23 mouse cellular contexts compared by ENCODE assay signal in the genomic region with DNA sequence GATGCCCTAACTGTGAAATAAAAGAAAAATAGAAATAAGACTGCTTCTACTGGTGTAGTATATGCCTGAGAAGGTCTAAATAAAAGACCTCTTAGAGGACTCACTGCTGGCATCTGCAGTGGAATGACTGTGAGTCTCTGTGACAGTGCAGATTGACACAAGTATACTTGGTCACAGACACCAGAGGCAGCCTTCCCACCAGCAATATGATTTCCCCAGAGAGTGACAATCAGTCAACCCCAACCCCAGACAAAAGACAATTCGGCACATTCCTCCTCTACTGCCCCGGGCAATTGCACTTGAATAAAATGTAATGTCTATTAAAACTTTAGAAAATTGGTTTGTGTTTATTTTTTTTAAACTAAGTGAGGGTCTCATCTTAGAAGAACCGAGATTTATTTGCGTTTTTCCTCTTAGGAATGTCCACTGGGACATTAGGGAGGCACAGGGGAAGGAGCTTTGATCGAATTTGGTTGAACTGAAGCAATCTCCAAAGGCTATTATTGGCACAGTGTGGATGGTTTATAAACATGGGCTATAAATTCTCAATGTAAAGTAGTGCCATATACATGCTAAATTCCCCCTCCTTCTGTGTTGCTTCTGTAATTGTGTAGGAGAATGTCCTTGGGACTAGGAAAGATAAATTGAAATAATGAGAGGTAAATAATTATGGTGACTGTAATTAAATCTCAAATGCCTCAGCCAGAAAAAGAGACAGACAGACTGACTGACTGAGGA.
DNase-seq lines count a peak whose midpoint lies in the region; ATAC-seq and TF ChIP-seq lines count a peak whose summit lies in the region.
"Had no signal": no experiment of that assay in that cellular context is flagged by ENCODE, and none has a peak within 500 bp of the region (broad histone marks: within the 10 kb centered on the region; RNA-seq: fewer than 3 reads in every experiment).

No protein-coding gene starts in this region.

- no peak for ATAC-seq in hindbrain, embryonic 11.5 days (ENCODE audit: low FRiP score)
- ATAC-seq in hindbrain, embryonic 16.5 days = no peak
- ATAC-seq in midbrain, postnatal 0 days (ENCODE audit: low FRiP score) = no peak
- ATAC-seq in midbrain, embryonic 11.5 days (ENCODE audit: low FRiP score) = no peak
- ATAC-seq: activated CD4-positive, CD25-positive, alpha-beta regulatory T cell, adult 4 months; forebrain, embryonic 16.5 days; Patski had no signal

- 47% methylated on average over 5 of the region's 5 CpGs for WGBS in hindbrain, embryonic 11.5 days
- WGBS in hindbrain, embryonic 16.5 days = 41% methylated on average over 5 of the region's 5 CpGs
- 58% methylated on average over 5 of the region's 5 CpGs for WGBS in midbrain, postnatal 0 days
- 73% methylated on average over 5 of the region's 5 CpGs for WGBS in midbrain, embryonic 11.5 days
- 67% methylated on average over 5 of the region's 5 CpGs for WGBS in kidney, adult 2 months

- no peak overlapping the region for H3K4me3 ChIP-seq in hindbrain, embryonic 11.5 days (ENCODE audit: low read depth, low read length)
- H3K4me3 ChIP-seq in hindbrain, embryonic 16.5 days (ENCODE audit: low read length) = no peak overlapping the region
- H3K4me3 ChIP-seq in midbrain, postnatal 0 days (ENCODE audit: low read depth, low read length) = no peak overlapping the region
- no peak overlapping the region for H3K4me3 ChIP-seq in midbrain, embryonic 11.5 days (ENCODE audit: low read depth, low read length)
- H3K4me3 ChIP-seq in kidney, adult 2 months (ENCODE audit: insufficient read depth, low read depth, low read length) = no peak overlapping the region
- H3K4me3 ChIP-seq: embryonic facial prominence, embryonic 13.5 days; forebrain, embryonic 12.5 days; heart, embryonic 10.5 days had no signal

- no peaks in the 10 kb centered on the region for H3K36me3 ChIP-seq in hindbrain, embryonic 11.5 days (ENCODE audit: control insufficient read depth, insufficient read depth, low read length)
- H3K36me3 ChIP-seq in hindbrain, embryonic 16.5 days (ENCODE audit: control insufficient read depth, insufficient read depth, low read length) = no peaks in the 10 kb centered on the region
- H3K36me3 ChIP-seq in midbrain, postnatal 0 days (ENCODE audit: insufficient read depth, low read length) = no peaks in the 10 kb centered on the region
- no peaks in the 10 kb centered on the region for H3K36me3 ChIP-seq in midbrain, embryonic 11.5 days (ENCODE audit: control insufficient read depth, insufficient read depth, low read length)
- H3K36me3 ChIP-seq in kidney, adult 2 months (ENCODE audit: control insufficient read depth, insufficient read depth, low read length) = no peaks in the 10 kb centered on the region
- H3K36me3 ChIP-seq: embryonic facial prominence, embryonic 13.5 days; forebrain, embryonic 12.5 days; heart, embryonic 10.5 days had no signal

- no peak for TF ChIP-seq POLR2A in brain, embryonic 14.5 days (IDR thresholded peaks at IDR 0.05; ENCODE audit: borderline replicate concordance, extremely low read depth, insufficient read depth, insufficient read length, poor library complexity, severe bottlenecking)
- TF ChIP-seq POLR2A in kidney, adult 2 months (IDR thresholded peaks at IDR 0.05; ENCODE audit: low read depth, low read length) = no peak

- H3K9ac ChIP-seq in hindbrain, embryonic 11.5 days (ENCODE audit: low read depth, low read length) = no peak overlapping the region
- no peak overlapping the region for H3K9ac ChIP-seq in hindbrain, embryonic 16.5 days (ENCODE audit: low read depth, low read length)
- no peak overlapping the region for H3K9ac ChIP-seq in midbrain, postnatal 0 days (replicated peaks; ENCODE audit: low read length, poor library complexity, severe bottlenecking)
- H3K9ac ChIP-seq in midbrain, embryonic 11.5 days (ENCODE audit: low read length) = no peak overlapping the region
- H3K9ac ChIP-seq: embryonic facial prominence, embryonic 13.5 days; forebrain, embryonic 12.5 days had no signal

- peak; percentile 15 for DNase-seq in hindbrain, embryonic 11.5 days (ENCODE audit: low spot score)
- DNase-seq in midbrain, postnatal 0 days (ENCODE audit: low spot score) = peak; percentile 9
- no peak for DNase-seq in midbrain, embryonic 11.5 days (ENCODE audit: low spot score, missing footprints)
- DNase-seq in brain, embryonic 14.5 days (ENCODE audit: low read depth) = peak; percentile 26
- DNase-seq in kidney, adult 2 months = no peak
- no peak for DNase-seq in adipocyte (ENCODE audit: low spot score)
- DNase-seq: adrenal gland, adult 2 months; adrenal gland, postnatal 25 days; cerebellum, adult 2 months; cerebellum, postnatal 10 days; embryo, embryonic 11 days; gastrocnemius, postnatal 10 days; heart, adult 18-20 months; heart, postnatal 10 days; heart, postnatal 4 days had no signal

- TF ChIP-seq CTCF in midbrain, postnatal 0 days (IDR thresholded peaks at IDR 0.05) = no peak
- TF ChIP-seq CTCF in brain, embryonic 14.5 days (IDR thresholded peaks at IDR 0.05; ENCODE audit: borderline replicate concordance, extremely low read depth, insufficient read depth, insufficient read length) = no peak
- no peak for TF ChIP-seq CTCF in kidney, adult 2 months (conservative IDR thresholded peaks at IDR 0.05; ENCODE audit: insufficient read depth, insufficient read length, low read depth, low read length)

- H3K27me3 ChIP-seq in hindbrain, embryonic 11.5 days (ENCODE audit: control insufficient read depth, insufficient read depth, low read length) = no peaks in the 10 kb centered on the region
- no peaks in the 10 kb centered on the region for H3K27me3 ChIP-seq in hindbrain, embryonic 16.5 days (replicated peaks; ENCODE audit: control insufficient read depth, insufficient read depth, low read length)
- no peaks in the 10 kb centered on the region for H3K27me3 ChIP-seq in midbrain, postnatal 0 days (ENCODE audit: insufficient read depth, low read length)
- H3K27me3 ChIP-seq in midbrain, embryonic 11.5 days (ENCODE audit: control insufficient read depth, insufficient read depth, low read length) = no peaks in the 10 kb centered on the region
- no peaks in the 10 kb centered on the region for H3K27me3 ChIP-seq in kidney, adult 2 months (replicated peaks; ENCODE audit: control insufficient read depth, insufficient read depth, low read length)
- H3K27me3 ChIP-seq: CH12.LX; forebrain, embryonic 12.5 days; Patski had no signal

- H3K4me1 ChIP-seq in hindbrain, embryonic 11.5 days (replicated peaks; ENCODE audit: control insufficient read depth, insufficient read depth, low read length) = no peaks in the 10 kb centered on the region
- no peaks in the 10 kb centered on the region for H3K4me1 ChIP-seq in hindbrain, embryonic 16.5 days (ENCODE audit: control insufficient read depth, insufficient read depth, low read depth, low read length)
- H3K4me1 ChIP-seq in midbrain, postnatal 0 days (ENCODE audit: insufficient read depth, low read length) = no peaks in the 10 kb centered on the region
- H3K4me1 ChIP-seq in midbrain, embryonic 11.5 days (ENCODE audit: control insufficient read depth, insufficient read depth, low read length) = no peaks in the 10 kb centered on the region
- H3K4me1 ChIP-seq in kidney, adult 2 months (ENCODE audit: control insufficient read depth, insufficient read depth, low read length) = no peaks in the 10 kb centered on the region
- H3K4me1 ChIP-seq: forebrain, embryonic 12.5 days; heart, embryonic 10.5 days had no signal

- no peak overlapping the region for H3K27ac ChIP-seq in hindbrain, embryonic 11.5 days (ENCODE audit: low read depth, low read length)
- H3K27ac ChIP-seq in hindbrain, embryonic 16.5 days (ENCODE audit: low read depth, low read length) = no peak overlapping the region
- H3K27ac ChIP-seq in midbrain, postnatal 0 days (ENCODE audit: low read depth, low read length) = no peak overlapping the region
- H3K27ac ChIP-seq in midbrain, embryonic 11.5 days (ENCODE audit: low read depth, low read length) = no peak overlapping the region
- no peak overlapping the region for H3K27ac ChIP-seq in kidney, adult 2 months (ENCODE audit: insufficient read depth, low read depth, low read length)
- H3K27ac ChIP-seq: embryonic facial prominence, embryonic 13.5 days; forebrain, embryonic 12.5 days; heart, embryonic 10.5 days had no signal

- H3K9me3 ChIP-seq in hindbrain, embryonic 11.5 days (ENCODE audit: control insufficient read depth, low read length) = no peaks in the 10 kb centered on the region
- no peaks in the 10 kb centered on the region for H3K9me3 ChIP-seq in hindbrain, embryonic 16.5 days (ENCODE audit: control insufficient read depth, low read length)
- no peaks in the 10 kb centered on the region for H3K9me3 ChIP-seq in midbrain, postnatal 0 days (ENCODE audit: low read length)
- H3K9me3 ChIP-seq in midbrain, embryonic 11.5 days (ENCODE audit: control insufficient read depth, low read length) = no peaks in the 10 kb centered on the region
- H3K9me3 ChIP-seq: embryonic facial prominence, embryonic 13.5 days; forebrain, embryonic 12.5 days; heart, embryonic 10.5 days had no signal

- H3K4me2 ChIP-seq in hindbrain, embryonic 11.5 days (replicated peaks; ENCODE audit: low read depth, low read length) = no peak overlapping the region
- H3K4me2 ChIP-seq in hindbrain, embryonic 16.5 days (ENCODE audit: low read length) = no peak overlapping the region
- H3K4me2 ChIP-seq in midbrain, postnatal 0 days (ENCODE audit: low read depth, low read length, poor library complexity, severe bottlenecking) = no peak overlapping the region
- H3K4me2 ChIP-seq in midbrain, embryonic 11.5 days = no peak overlapping the region
- H3K4me2 ChIP-seq: embryonic facial prominence, embryonic 13.5 days; forebrain, embryonic 12.5 days had no signal

Comparison
In these comparisons a context has a peak if more than half of its experiments do, and no peak if none do; other contexts are left out.
1. DNase-seq: peak in hindbrain, embryonic 11.5 days (single experiment), midbrain, postnatal 0 days (single experiment) and brain, embryonic 14.5 days (single experiment); none in midbrain, embryonic 11.5 days (single experiment), kidney, adult 2 months (single experiment) and adipocyte (single experiment).